Mouse (Mus musculus) liver, embryonic 11.5 days (tissue): ENCODE results near the gene Acvr1. TPM values are rescaled to one million over a fixed set of nuclear protein-coding genes. Genes with fewer than 3 reads are reported as not detected.

ENCODE experiments used
- polyA plus RNA-seq: library from polyadenylated mRNA; unstranded; fragments of >200 nt; fragmentation: Nextera tagmentation; extraction: Ambion mirVana; gene quantifications from 2 replicates; pipeline ENCODE4 v1.2.1, GENCODE M21; 2014

Acvr1 gene
- polyA plus RNA-seq, 1 experiment from 2014 or later: 6.3 TPM

Other genes with a start within 250 kb of the Acvr1 start
- 0.04 and 0.11 TPM in 2 replicates for gene Acvr1c, start 209.3 kb downstream of the Acvr1 start, polyA plus RNA-seq
- not detected in 2 replicates for gene Gm17409, start 97.0 kb downstream of the Acvr1 start, polyA plus RNA-seq
- gene Upp2, start 141 bp upstream of the Acvr1 start, polyA plus RNA-seq: 4.8 and 5.4 TPM in 2 replicates